Mouse (Mus musculus): ENCODE results near the gene Adamts18. TPM values are rescaled to one million over a fixed set of nuclear protein-coding genes. Genes with fewer than 3 reads are reported as not detected.

Gene Adamts18
- polyA plus RNA-seq, 1 experiment from 2014 or later: 4.5 TPM

GRCm38 (mm10) chr8:113725331-113725730 is 123.2 kb downstream of the Adamts18 start:
- 83% methylated on average over 8 of the region's 8 CpGs for WGBS
- Histone ChIP-seq H3K9me3 (no peaks in the 10 kb centered on the region), H3K4me3 (replicated peaks) (no peak overlapping the region), H3K9ac (replicated peaks) (no peak overlapping the region), H3K27me3 (no peaks in the 10 kb centered on the region), H3K4me2 (replicated peaks) (no peak overlapping the region), H3K27ac (no peak overlapping the region), H3K36me3 (no peaks in the 10 kb centered on the region), H3K4me1 (replicated peaks) (no peaks in the 10 kb centered on the region)
- ATAC-seq: no peak

- 66% methylated on average over 5 of the region's 5 CpGs for WGBS
- Histone ChIP-seq H3K4me1 (replicated peaks) (no peaks in the 10 kb centered on the region), H3K27ac (no peak overlapping the region), H3K9me3 (no peaks in the 10 kb centered on the region), H3K9ac (replicated peaks) (no peak overlapping the region), H3K4me3 (replicated peaks) (no peak overlapping the region), H3K27me3 (no peaks in the 10 kb centered on the region), H3K36me3 (no peaks in the 10 kb centered on the region), H3K4me2 (replicated peaks) (no peak overlapping the region)
- no peak for ATAC-seq
These were observed 124.5 kb downstream of the Adamts18 start for GRCm38 (mm10) chr8:113723873-113724538.

GRCm38 (mm10) chr8:113721459-113721858 is 127.1 kb downstream of the Adamts18 start:
- H3K4me1 ChIP-seq (replicated peaks): no peaks in the 10 kb centered on the region
- H3K4me2 ChIP-seq (replicated peaks): no peak overlapping the region
- H3K9me3 ChIP-seq: no peaks in the 10 kb centered on the region
- no peaks in the 10 kb centered on the region for H3K36me3 ChIP-seq
- no peak for ATAC-seq
- 79% methylated on average over 13 of the region's 13 CpGs for WGBS
- no peak overlapping the region for H3K4me3 ChIP-seq (replicated peaks)
- no peak overlapping the region for H3K9ac ChIP-seq (replicated peaks)
- H3K27me3 ChIP-seq: no peaks in the 10 kb centered on the region
- no peak overlapping the region for H3K27ac ChIP-seq

GRCm38 (mm10) chr8:113704968-113705367 is 143.6 kb downstream of the Adamts18 start:
- no peaks in the 10 kb centered on the region for H3K9me3 ChIP-seq
- H3K27me3 ChIP-seq: no peaks in the 10 kb centered on the region
- WGBS: 50% methylated on average over 7 of the region's 7 CpGs
- H3K4me2 ChIP-seq (replicated peaks): no peak overlapping the region
- no peak overlapping the region for H3K4me3 ChIP-seq (replicated peaks)
- no peak overlapping the region for H3K9ac ChIP-seq (replicated peaks)
- no peak for ATAC-seq
- no peaks in the 10 kb centered on the region for H3K36me3 ChIP-seq
- peaks cover 7% of the 10 kb centered on the region for H3K4me1 ChIP-seq (replicated peaks)
- H3K27ac ChIP-seq: no peak overlapping the region

- no peak for ATAC-seq
- Histone ChIP-seq H3K9me3 (no peaks in the 10 kb centered on the region), H3K4me3 (replicated peaks) (no peak overlapping the region), H3K27ac (no peak overlapping the region), H3K4me1 (replicated peaks) (no peaks in the 10 kb centered on the region), H3K9ac (replicated peaks) (no peak overlapping the region), H3K4me2 (replicated peaks) (no peak overlapping the region), H3K36me3 (no peaks in the 10 kb centered on the region), H3K27me3 (no peaks in the 10 kb centered on the region)
- WGBS: 79% methylated on average over 14 of the region's 14 CpGs
These were observed 156.8 kb downstream of the Adamts18 start for GRCm38 (mm10) chr8:113691622-113692343.

- H3K27ac ChIP-seq: no peak overlapping the region
- no peak overlapping the region for H3K9ac ChIP-seq (replicated peaks)
- no peak overlapping the region for H3K4me2 ChIP-seq (replicated peaks)
- H3K36me3 ChIP-seq: no peaks in the 10 kb centered on the region
- H3K9me3 ChIP-seq: no peaks in the 10 kb centered on the region
- ATAC-seq: no peak
- WGBS: 92% methylated on average over 8 of the region's 8 CpGs
- H3K4me3 ChIP-seq (replicated peaks): no peak overlapping the region
- H3K27me3 ChIP-seq: no peaks in the 10 kb centered on the region
- no peaks in the 10 kb centered on the region for H3K4me1 ChIP-seq (replicated peaks)
These were observed 160.0 kb downstream of the Adamts18 start for GRCm38 (mm10) chr8:113688543-113688915.

GRCm38 (mm10) chr8:113687889-113688542 is 160.5 kb downstream of the Adamts18 start:
- H3K4me3 ChIP-seq (replicated peaks): no peak overlapping the region
- ATAC-seq: no peak
- H3K4me2 ChIP-seq (replicated peaks): no peak overlapping the region
- no peak overlapping the region for H3K9ac ChIP-seq (replicated peaks)
- H3K36me3 ChIP-seq: no peaks in the 10 kb centered on the region
- no peaks in the 10 kb centered on the region for H3K4me1 ChIP-seq (replicated peaks)
- H3K27me3 ChIP-seq: no peaks in the 10 kb centered on the region
- no peaks in the 10 kb centered on the region for H3K9me3 ChIP-seq
- H3K27ac ChIP-seq: no peak overlapping the region
- 83% methylated on average over 17 of the region's 17 CpGs for WGBS

GRCm38 (mm10) chr8:113679361-113679760 is 169.2 kb downstream of the Adamts18 start:
- no peak overlapping the region for H3K27ac ChIP-seq
- H3K9me3 ChIP-seq: no peaks in the 10 kb centered on the region
- H3K27me3 ChIP-seq: no peaks in the 10 kb centered on the region
- H3K4me1 ChIP-seq (replicated peaks): no peaks in the 10 kb centered on the region
- ATAC-seq: no peak
- H3K9ac ChIP-seq (replicated peaks): no peak overlapping the region
- H3K4me2 ChIP-seq (replicated peaks): no peak overlapping the region
- WGBS: 90% methylated on average over 3 of the region's 3 CpGs
- no peak overlapping the region for H3K4me3 ChIP-seq (replicated peaks)
- H3K36me3 ChIP-seq: no peaks in the 10 kb centered on the region

- Histone ChIP-seq H3K36me3 (no peaks in the 10 kb centered on the region), H3K4me3 (replicated peaks) (no peak overlapping the region), H3K27ac (no peak overlapping the region), H3K9me3 (no peaks in the 10 kb centered on the region), H3K9ac (replicated peaks) (no peak overlapping the region), H3K4me1 (replicated peaks) (peaks cover 7% of the 10 kb centered on the region; the same call in 1 of the 2 replicates), H3K27me3 (no peaks in the 10 kb centered on the region), H3K4me2 (replicated peaks) (no peak overlapping the region)
- ATAC-seq: no peak
- WGBS: 85% methylated on average over 1 of the region's 1 CpGs
These were observed 171.7 kb downstream of the Adamts18 start for GRCm38 (mm10) chr8:113676811-113677210.

- no peak for ATAC-seq
- no peak overlapping the region for H3K4me2 ChIP-seq (replicated peaks)
- H3K4me1 ChIP-seq (replicated peaks): peaks cover 7% of the 10 kb centered on the region; the same call in 1 of the 2 replicates
- H3K4me3 ChIP-seq (replicated peaks): no peak overlapping the region
- H3K36me3 ChIP-seq: no peaks in the 10 kb centered on the region
- 78% methylated on average over 2 of the region's 2 CpGs for whole genome bisulfite sequencing
- H3K27me3 ChIP-seq: no peaks in the 10 kb centered on the region
- no peak overlapping the region for H3K27ac ChIP-seq
- H3K9me3 ChIP-seq: no peaks in the 10 kb centered on the region
- no peak overlapping the region for H3K9ac ChIP-seq (replicated peaks)
These were observed 173.3 kb downstream of the Adamts18 start for GRCm38 (mm10) chr8:113675281-113675680.

GRCm38 (mm10) chr8:113674611-113675010 is 173.9 kb downstream of the Adamts18 start:
- Histone ChIP-seq H3K9ac (replicated peaks) (no peak overlapping the region), H3K4me1 (replicated peaks) (peaks cover 7% of the 10 kb centered on the region; the same call in 1 of the 2 replicates), H3K4me2 (replicated peaks) (no peak overlapping the region), H3K9me3 (no peaks in the 10 kb centered on the region), H3K27ac (no peak overlapping the region), H3K27me3 (no peaks in the 10 kb centered on the region), H3K36me3 (no peaks in the 10 kb centered on the region), H3K4me3 (replicated peaks) (no peak overlapping the region)
- ATAC-seq: no peak
- WGBS: 85% methylated on average over 3 of the region's 3 CpGs

GRCm38 (mm10) chr8:113673300-113673699 is 175.2 kb downstream of the Adamts18 start:
- Histone ChIP-seq H3K9me3 (no peaks in the 10 kb centered on the region), H3K27ac (no peak overlapping the region), H3K36me3 (no peaks in the 10 kb centered on the region), H3K27me3 (no peaks in the 10 kb centered on the region), H3K9ac (replicated peaks) (no peak overlapping the region), H3K4me1 (replicated peaks) (peaks cover 7% of the 10 kb centered on the region; the same call in 1 of the 2 replicates), H3K4me3 (replicated peaks) (no peak overlapping the region), H3K4me2 (replicated peaks) (no peak overlapping the region)
- WGBS: 23% methylated on average over 3 of the region's 3 CpGs
- no peak for ATAC-seq
